Mouse (Mus musculus) ES-E14 (cell line): ENCODE data around the gene Zfp382.
"Not testable (repeated sequence)": the region's sequence is repeated elsewhere in the genome, so short reads cannot be mapped to it uniquely, and the experiment has no call there.

Experiments
- CHD2 ChIP-seq: IDR thresholded peaks from 2 replicates; pipeline ENCODE4 v1.6.1; 2014; ENCODE audit warnings: mild to moderate bottlenecking, low read depth, low read length, inconsistent platforms
- HCFC1 ChIP-seq: IDR thresholded peaks from 2 replicates; pipeline ENCODE4 v1.6.1; 2012; ENCODE audit warnings: low read length, inconsistent platforms, borderline replicate concordance; ENCODE audit not compliant: insufficient read depth
- MAFK ChIP-seq: IDR thresholded peaks from 2 replicates; pipeline ENCODE4 v1.6.1; 2014; ENCODE audit warnings: mild to moderate bottlenecking, low read depth, low read length, inconsistent platforms; ENCODE audit not compliant: insufficient read depth
- ZC3H11A ChIP-seq: IDR thresholded peaks from 2 replicates; pipeline ENCODE4 v1.6.1; 2012; ENCODE audit warnings: low read depth, mild to moderate bottlenecking, inconsistent platforms, low read length, borderline replicate concordance
- ZNF384 ChIP-seq: IDR thresholded peaks from 2 replicates; pipeline ENCODE4 v1.6.1; 2012; ENCODE audit warnings: low read depth, low read length, inconsistent platforms

GRCm38 (mm10) chr7:30117935-30118334, 3.8 kb upstream of the Zfp382 start:
- peak; percentile 89 for TF ChIP-seq MAFK
- TF ChIP-seq ZC3H11A, CHD2, ZNF384, HCFC1: not testable (repeated sequence)
